Mouse (Mus musculus): ENCODE data around the gene Pla2g12a.

Gene Pla2g12a

DNA sequence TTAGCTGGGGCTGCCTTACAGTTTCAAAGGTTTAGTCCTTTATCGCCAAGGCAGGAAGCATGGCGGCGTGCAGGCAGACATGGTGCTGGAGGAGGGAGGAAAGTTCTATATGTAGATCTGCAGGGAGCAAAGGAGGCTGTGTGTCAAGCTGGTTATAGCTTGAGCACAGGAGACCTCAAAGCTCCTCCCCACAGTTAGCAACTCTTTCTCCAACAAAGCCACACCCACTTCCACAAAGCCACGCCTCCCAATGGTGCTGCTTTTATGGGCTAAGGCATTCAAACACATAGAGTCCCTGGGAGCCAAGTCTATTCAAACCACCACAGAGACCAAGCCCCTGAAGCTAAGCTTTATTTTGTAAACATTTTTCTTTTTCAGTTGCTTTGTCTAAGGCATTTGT, 20.5 kb downstream of the Pla2g12a start:
- no peak for DNase-seq (ENCODE audit: extremely low spot score)

DNA sequence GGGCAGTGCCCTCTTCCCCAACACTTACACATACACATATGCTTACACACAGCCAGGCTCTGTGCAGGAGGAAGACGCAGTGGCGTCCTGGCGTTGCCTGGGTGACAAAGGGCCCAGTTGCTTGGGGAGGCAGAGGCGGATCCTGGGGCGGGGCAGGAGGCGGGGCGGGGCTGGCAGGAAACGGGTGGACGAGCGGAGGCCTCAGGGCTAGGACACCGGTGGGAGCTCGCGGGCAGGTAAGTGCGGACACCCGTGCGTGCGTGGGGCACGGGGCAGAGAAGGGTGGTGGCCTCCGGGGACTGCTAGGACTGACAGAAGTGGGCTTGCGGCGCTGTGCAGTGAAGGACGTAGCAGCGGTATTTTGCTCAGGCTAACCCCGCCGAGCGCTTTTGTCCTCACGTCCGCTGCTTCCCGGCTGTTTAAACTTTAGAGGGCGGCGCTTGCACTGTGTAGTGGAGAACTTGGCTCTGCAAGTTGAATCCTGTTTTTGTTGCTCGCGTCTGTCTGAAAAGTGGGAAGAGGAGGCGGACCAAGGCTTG, 22.9 kb downstream of the Pla2g12a start, which contains the start of gene Casp6:
Casp6 (plus strand) TSS at position 155 of the 539 bp plus-strand sequence.
- DNase-seq (ENCODE audit: extremely low spot score): peak; percentile 89

DNA sequence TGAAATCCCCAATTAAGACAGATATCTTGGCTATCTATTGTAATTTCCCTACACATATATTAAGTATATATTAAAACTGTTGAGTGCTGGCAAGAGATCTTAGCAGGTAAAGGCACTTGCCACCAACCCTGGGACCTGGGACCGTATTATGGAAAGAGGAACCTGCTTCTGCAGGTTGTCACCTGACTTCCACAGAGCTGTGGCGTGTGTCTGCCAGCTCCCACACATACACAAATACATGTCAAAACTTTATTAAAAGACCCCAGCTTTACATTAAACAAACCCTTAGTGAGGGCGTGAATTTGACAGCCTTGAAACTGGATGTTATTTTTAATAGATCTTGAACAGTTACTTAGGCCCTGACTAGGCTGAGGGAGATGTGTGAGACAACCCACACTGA, 25.0 kb downstream of the Pla2g12a start:
- DNase-seq (ENCODE audit: extremely low spot score): no peak

DNA sequence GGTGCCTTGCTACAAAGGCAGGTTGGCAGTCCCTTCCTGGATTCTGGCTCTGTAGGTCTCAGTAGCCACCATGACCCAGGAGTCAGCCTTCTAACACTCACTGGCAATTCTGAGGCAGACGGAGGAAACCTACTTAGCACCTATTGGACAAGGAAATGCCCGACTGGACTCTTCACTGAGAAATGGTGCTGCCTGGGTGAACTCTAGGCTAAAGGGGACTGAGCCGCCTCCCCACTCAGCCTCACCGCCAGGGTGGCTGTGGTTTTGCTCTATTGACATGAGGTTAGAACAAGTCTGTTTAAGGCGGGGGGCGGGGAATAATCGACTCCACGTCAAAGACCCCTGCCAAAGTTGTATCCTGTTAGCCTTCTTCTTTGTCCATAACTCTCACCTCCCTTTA, 25.5 kb downstream of the Pla2g12a start:
- DNase-seq (ENCODE audit: extremely low spot score): no peak

DNA sequence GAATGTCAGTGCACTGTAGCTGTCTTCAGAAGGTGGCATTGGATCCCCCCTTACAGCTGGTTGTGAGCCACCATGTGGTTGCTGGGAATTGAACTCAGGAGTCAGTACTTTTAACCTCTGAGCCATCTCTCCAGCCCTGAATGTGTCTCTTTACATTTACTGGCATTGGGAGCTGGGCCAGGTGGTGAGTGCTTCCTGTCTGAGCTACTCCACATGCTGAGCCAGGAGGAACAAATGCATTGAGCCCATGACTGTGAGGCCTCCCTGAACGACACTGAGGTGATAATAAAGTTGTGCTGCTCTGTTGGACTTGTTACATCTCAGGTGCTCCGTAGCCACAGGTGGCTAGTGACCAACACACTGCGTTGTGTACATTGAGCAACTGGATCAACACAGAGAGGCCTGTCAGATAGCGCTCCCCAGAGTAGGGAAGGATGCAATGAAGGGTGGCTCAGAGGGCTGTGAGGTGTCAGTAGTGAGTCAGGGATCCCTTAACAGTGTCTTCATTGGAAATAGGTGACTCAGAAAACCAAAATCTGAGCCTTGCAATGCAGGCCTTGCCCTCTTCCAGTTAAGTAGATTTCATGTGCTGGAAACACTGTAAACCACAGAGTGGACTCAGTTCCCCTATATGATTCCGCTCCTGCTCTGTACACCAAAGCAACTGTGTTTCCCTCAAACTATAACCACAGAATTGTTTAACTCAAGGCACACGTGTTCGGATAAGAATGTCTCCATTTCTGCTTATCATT, 26.2 kb downstream of the Pla2g12a start:
- no peak for DNase-seq (ENCODE audit: extremely low spot score)

DNA sequence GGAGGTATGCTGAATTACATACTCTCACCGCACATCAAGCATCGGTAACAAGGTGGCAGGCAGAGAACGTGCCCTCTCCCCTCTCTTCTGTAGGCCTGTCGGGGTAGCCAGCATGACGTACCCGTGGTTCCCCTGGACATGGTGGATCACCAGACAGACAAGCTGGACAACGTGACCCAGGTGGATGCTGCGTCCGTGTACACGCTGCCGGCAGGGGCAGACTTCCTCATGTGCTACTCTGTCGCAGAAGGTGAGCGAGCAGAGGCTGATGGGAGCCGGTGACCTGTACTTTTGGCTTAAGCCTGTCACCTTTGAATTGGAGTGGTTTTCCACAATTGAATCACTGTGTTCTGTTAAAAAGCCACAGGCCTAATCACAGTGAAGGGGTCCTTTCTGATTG, 33.6 kb downstream of the Pla2g12a start:
- DNase-seq (ENCODE audit: extremely low spot score): no peak

DNA sequence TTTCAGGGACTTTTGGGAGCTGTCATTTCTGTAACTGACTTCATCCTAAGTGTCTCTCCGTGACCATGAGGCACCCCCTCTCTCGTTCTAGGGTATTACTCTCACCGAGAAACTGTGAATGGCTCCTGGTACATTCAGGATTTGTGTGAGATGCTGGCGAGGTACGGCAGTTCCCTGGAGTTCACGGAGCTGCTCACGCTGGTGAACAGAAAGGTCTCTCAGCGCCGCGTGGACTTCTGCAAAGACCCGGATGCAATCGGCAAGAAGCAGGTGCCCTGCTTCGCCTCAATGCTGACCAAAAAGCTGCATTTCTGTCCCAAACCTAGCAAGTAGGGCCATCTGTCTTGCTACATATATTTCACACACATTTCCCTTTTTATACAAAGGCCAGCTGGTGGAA, 34.8 kb downstream of the Pla2g12a start:
- DNase-seq (ENCODE audit: extremely low spot score): no peak

DNA sequence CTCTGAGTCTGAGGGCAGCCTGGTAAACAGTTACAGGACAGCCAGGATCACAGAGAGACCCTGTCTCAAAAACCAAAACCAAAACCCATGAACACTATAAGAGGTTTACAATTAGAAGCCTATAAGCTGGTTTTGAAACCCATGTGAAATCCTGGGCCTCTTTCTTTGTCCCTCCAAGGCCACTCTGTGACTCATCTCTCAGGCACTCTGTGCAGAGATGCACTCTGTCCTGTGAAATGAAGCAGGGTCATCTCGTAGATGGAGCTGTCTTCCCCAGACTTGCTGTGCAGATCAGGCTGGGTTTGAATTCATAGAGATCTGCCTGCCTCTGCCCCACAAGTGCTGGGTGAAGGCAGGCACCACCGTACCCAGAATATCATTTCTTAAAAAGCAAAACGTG, 39.0 kb downstream of the Pla2g12a start:
- DNase-seq (ENCODE audit: extremely low spot score): no peak

DNA sequence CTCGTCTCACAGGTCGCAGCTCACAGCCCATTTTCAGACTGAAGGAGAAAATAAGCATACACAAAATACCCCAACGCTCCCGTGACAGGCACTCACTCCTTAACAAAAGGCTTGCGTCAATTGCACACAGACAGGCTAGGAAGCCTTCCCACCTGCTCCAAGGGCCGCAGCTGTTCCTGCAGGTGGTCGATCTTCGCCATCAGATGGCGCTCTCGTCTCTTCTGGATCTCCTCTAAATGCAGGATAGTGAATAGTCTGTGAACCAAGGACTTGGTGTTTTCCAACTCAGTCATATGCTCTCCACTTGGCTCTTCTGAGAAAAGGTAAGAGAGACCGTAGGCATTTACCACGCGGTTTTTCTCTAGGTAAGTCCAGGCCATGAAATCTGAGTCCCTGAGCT, 40.0 kb downstream of the Pla2g12a start:
- DNase-seq (ENCODE audit: extremely low spot score): peak; percentile 53

DNA sequence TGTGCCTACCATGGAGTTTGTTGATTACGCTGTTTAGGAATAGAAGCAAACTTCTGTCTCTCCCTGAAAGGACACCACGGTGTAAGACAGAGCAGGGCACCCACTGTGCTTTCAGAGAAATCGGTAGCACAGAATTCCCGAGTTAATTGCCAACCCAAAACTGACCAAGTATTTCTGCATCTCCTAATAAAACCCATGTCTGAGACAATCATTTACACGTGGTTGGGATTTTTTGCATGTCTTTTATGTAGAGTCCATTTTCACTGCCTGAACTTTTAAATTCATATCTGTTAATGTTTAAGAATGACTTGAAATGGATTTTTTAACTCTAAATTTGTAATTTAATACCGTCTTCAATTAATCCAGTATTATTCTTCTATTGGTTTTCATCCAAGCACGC, 45.2 kb downstream of the Pla2g12a start:
- DNase-seq (ENCODE audit: extremely low spot score): no peak

DNA sequence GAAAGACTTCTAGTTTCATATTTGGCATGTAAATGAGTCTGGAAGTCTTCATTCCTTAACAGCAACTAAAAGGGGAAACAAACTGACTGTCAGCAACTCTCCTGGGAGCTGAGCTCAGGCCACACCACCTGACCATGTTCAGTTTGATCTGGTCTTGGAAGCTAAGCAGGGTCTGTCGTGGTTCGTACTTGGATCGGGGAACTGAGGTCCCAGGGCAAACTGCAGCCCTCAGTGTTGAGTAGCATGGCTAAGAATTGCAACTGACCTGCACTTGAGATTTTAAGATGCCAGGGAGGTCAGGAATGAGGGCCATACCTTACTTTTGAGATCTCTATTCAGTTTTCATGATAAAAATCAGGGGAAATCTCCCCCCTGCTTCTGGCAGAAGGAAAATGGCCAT, 47.5 kb downstream of the Pla2g12a start:
- DNase-seq (ENCODE audit: extremely low spot score): no peak

DNA sequence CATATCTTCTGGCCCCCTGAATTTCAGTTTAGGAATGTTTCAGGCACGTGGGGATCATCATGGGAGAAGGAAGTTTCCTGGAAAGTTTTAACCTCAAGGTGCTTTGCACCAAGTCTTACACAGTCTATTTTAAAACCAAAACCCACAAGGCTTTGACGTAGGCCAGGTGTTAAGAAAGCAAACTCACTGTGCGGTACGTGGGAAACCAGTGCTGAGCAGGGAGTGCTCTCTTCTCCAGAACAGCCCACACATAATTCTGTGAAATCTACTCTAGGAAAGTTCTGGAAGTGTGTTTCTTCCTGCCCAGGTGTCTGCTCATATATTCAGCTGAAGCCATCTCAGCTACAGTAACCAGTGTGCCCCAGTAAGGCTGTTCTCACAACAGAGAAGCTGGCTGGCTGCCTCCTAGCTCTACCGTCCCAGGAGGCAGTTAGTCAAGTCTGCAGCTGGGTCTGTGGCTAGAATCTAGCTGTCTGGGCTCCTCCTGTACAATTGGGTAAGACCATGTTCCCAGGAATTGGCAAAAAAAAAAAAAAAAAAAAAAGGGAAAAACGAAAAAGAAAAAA, 51.9 kb downstream of the Pla2g12a start:
- DNase-seq (ENCODE audit: extremely low spot score): no peak

DNA sequence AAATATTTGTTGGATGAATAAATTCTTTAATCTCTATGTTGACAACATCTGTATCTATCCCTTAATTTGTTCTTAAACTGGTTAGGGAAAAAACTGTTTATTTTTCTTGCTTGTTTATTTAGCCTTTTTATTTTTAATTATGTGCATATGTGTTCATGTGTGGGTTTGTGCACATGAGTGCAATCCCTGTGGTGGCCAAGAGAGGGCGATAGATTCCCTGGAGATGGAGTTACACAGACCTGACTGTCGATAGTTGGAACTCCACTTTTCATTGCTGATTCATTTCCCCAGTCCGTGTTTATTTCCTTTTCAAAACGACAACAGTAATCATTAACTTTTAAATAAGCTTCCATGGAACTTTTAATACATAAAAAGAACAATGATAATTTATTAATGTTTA, 54.0 kb downstream of the Pla2g12a start:
- DNase-seq (ENCODE audit: extremely low spot score): peak; percentile 19

DNA sequence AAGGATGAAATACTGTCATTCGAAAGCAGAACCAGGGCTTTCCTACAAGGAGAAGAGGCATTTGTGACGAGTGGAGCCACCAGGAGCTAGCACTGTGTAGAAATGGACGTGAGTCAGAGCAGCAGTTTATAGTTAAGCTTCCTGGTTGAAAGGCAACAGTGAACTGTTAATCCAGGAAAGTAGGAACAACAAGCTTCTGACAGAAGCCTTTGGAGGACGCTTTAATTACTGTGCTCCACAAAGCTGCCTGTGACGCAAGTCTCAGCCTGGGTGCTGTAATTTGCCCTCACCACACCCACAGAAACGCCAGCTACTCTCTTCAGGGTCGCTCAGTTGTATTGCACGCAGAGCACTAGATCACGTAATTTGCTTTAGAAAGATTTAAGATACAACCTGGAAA, 58.2 kb downstream of the Pla2g12a start:
- DNase-seq (ENCODE audit: extremely low spot score): no peak

DNA sequence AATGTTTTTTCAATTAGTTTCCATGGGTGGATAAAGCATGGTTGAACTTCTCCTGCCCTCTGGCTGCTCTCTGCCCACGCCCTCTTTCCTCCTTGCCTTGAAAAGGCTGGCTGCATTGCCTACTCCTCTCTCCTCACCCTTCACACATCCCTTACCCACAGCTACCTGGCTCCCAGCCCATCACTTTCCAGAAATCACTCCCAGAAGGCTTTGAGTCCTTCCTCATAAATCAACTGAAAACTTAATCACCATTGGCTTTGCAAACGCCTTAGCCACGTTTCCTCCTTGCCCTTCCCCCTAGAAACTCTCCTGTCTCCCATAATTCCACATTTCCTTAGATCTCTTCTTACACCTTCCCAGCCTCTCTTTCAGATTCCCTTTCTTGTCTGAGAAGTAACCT, 59.4 kb downstream of the Pla2g12a start:
- no peak for DNase-seq (ENCODE audit: extremely low spot score)

DNA sequence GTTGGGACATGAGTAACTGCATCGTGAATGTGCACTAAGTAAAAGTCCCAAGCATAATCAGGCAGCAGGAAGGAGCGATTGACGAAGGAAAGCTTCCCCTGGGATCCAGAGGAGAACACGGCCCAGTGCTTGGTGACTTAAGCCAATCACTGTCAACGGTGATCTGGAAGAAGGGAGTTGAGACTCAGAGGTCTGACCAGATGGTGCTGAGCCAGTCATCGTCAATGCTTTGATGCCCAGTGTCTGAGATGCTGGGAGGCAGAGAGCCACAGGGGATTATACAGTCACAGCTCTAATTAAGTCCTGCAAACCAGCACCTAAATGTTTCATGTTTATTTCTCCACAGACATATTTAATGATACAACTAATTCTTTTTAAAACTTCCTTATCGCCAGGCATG, 60.7 kb downstream of the Pla2g12a start:
- DNase-seq (ENCODE audit: extremely low spot score): no peak

DNA sequence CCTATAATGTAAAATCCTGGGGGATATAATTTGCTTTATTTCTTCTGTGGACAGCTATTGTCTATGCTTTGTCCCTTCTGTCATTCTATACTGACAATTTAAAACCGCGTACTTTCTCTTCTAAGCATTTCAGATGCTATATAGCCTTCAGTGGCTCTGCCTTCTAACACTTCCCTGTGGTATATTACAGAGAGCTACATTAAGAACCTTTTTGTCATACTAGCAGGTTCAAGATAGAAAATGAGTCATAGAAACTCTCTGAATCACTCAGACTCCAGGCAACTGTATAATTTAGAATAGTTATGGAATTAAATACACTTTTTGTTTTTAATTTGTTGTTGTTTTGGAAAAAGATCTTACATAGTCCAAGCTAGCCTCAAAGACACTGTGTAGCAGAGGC, 62.4 kb downstream of the Pla2g12a start:
- DNase-seq (ENCODE audit: extremely low spot score): no peak

DNA sequence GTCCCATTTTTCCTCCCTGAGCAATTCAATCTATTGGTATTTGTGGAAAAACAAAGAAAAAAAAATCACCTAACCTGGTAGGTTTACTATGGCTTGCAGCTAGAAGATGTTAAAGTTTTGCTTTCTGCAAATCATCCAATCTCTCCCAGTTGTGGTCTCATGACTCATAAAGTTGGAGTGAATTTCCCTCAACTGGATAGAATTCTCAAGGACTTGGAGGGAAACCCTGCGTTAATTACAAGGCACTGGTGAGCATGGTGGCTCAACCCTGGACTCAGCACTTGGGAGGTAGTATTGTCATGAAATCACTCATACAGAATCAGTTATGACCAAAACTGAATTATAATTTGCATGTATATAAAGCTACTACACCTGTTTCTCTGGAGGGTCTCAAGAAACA, 62.9 kb downstream of the Pla2g12a start:
- DNase-seq (ENCODE audit: extremely low spot score): no peak

DNA sequence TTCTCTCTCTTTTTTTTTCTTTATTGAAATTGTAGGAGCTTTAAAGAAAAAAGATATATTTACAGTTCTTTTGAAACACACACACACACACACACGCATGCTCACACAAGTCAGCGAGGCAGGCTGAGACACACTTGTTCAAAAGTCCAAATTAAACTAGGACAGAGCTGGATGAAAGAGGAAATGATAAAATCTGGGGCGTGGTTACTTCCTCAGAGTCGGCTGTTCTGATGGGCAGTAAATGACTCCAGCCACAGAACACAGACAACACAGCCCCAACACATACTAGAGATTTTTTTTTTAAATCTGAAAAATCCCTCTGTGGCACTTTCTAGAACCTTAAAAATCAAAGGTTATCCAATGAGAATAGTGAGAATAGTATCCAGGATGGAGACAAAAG, 65.4 kb downstream of the Pla2g12a start:
- DNase-seq (ENCODE audit: extremely low spot score): no peak

Measured in embryo, embryonic 9.5 days (tissue).